Mouse (Mus musculus): ENCODE data around the gene Mansc4.

The Mansc4 gene

GRCm38 (mm10) chr6:147086594-147087225, at the start of gene Mansc4:
Gene Mansc4 (minus strand): TSS chr6:147087032.
- DNase-seq (ENCODE audit: extremely low spot score, low spot score) = peak; percentile 62

GRCm38 (mm10) chr6:147127239-147127638, 40.4 kb upstream of the Mansc4 start:
- DNase-seq (ENCODE audit: extremely low spot score, low spot score) = no peak

- no peak for DNase-seq (ENCODE audit: extremely low spot score, low spot score)
These were observed 34.5 kb upstream of the Mansc4 start for GRCm38 (mm10) chr6:147121320-147121719.

GRCm38 (mm10) chr6:147118190-147118589, 31.4 kb upstream of the Mansc4 start:
- no peak for DNase-seq (ENCODE audit: extremely low spot score, low spot score)

- no peak for DNase-seq (ENCODE audit: extremely low spot score, low spot score)
These were observed 30.9 kb upstream of the Mansc4 start for GRCm38 (mm10) chr6:147117764-147118163.

GRCm38 (mm10) chr6:147116579-147116978, 29.7 kb upstream of the Mansc4 start:
- DNase-seq (ENCODE audit: extremely low spot score, low spot score) = peak; percentile 89

GRCm38 (mm10) chr6:147109283-147109682, 22.5 kb upstream of the Mansc4 start:
- DNase-seq (ENCODE audit: extremely low spot score, low spot score) = no peak

GRCm38 (mm10) chr6:147106716-147107115, 19.9 kb upstream of the Mansc4 start:
- DNase-seq (ENCODE audit: extremely low spot score, low spot score) = no peak

GRCm38 (mm10) chr6:147105529-147105928, 18.7 kb upstream of the Mansc4 start:
- DNase-seq (ENCODE audit: extremely low spot score, low spot score) = no peak

GRCm38 (mm10) chr6:147102293-147102692, 15.5 kb upstream of the Mansc4 start:
- DNase-seq (ENCODE audit: extremely low spot score, low spot score) = no peak

GRCm38 (mm10) chr6:147099458-147100277, 12.8 kb upstream of the Mansc4 start:
- DNase-seq (ENCODE audit: extremely low spot score, low spot score) = no peak

GRCm38 (mm10) chr6:147097346-147097929, 10.6 kb upstream of the Mansc4 start:
- DNase-seq (ENCODE audit: extremely low spot score, low spot score) = no peak

GRCm38 (mm10) chr6:147096934-147097333, 10.1 kb upstream of the Mansc4 start:
- DNase-seq (ENCODE audit: extremely low spot score, low spot score) = no peak

- no peak for DNase-seq (ENCODE audit: extremely low spot score, low spot score)
These were observed 9.3 kb upstream of the Mansc4 start for GRCm38 (mm10) chr6:147096109-147096508.

GRCm38 (mm10) chr6:147094771-147095170, 7.9 kb upstream of the Mansc4 start:
- no peak for DNase-seq (ENCODE audit: extremely low spot score, low spot score)

GRCm38 (mm10) chr6:147092136-147092535, 5.3 kb upstream of the Mansc4 start:
- DNase-seq (ENCODE audit: extremely low spot score, low spot score) = no peak

- DNase-seq (ENCODE audit: extremely low spot score, low spot score) = peak; percentile 83
These were observed 4.6 kb upstream of the Mansc4 start, which contains the start of gene Klhl42 for GRCm38 (mm10) chr6:147091136-147092120. Gene Klhl42 (plus strand): TSS chr6:147091379.

GRCm38 (mm10) chr6:147090191-147090590, 3.4 kb upstream of the Mansc4 start:
- DNase-seq (ENCODE audit: extremely low spot score, low spot score) = no peak

GRCm38 (mm10) chr6:147088517-147088916, 1.7 kb upstream of the Mansc4 start:
- no peak for DNase-seq (ENCODE audit: extremely low spot score, low spot score)

- DNase-seq (ENCODE audit: extremely low spot score, low spot score) = no peak
These were observed 904 bp upstream of the Mansc4 start for GRCm38 (mm10) chr6:147087736-147088135.

GRCm38 (mm10) chr6:147085398-147086040, 1.3 kb downstream of the Mansc4 start:
- DNase-seq (ENCODE audit: extremely low spot score, low spot score) = no peak
